9 mouse cellular contexts compared by ENCODE assay signal in genomic region chr13:18868030-18868490, GRCm38 (mm10).
DNase-seq lines count a peak whose midpoint lies in the region; ATAC-seq and TF ChIP-seq lines count a peak whose summit lies in the region.
"Had no signal": no experiment of that assay in that cellular context is flagged by ENCODE, and none has a peak within 500 bp of the region (broad histone marks: within the 10 kb centered on the region; RNA-seq: fewer than 3 reads in every experiment).

No protein-coding gene starts in this region.

- ATAC-seq in forebrain, embryonic 11.5 days (replicated peaks; ENCODE audit: low FRiP score): peak; percentile 57
- ATAC-seq in hindbrain, embryonic 15.5 days (ENCODE audit: low FRiP score, low read depth): peak; percentile 92
- ATAC-seq in limb, embryonic 14.5 days (ENCODE audit: low FRiP score, low read depth): peak; percentile 89

- 48% methylated on average over 5 of the region's 5 CpGs for WGBS in forebrain, embryonic 11.5 days
- WGBS in forebrain, embryonic 10.5 days: 48% methylated on average over 5 of the region's 5 CpGs
- 32% methylated on average over 5 of the region's 5 CpGs for WGBS in hindbrain, embryonic 15.5 days
- 18% methylated on average over 5 of the region's 5 CpGs for WGBS in limb, embryonic 14.5 days

- H3K4me1 ChIP-seq in forebrain, embryonic 11.5 days (replicated peaks; ENCODE audit: control insufficient read depth, insufficient read depth, low read length): no peaks in the 10 kb centered on the region
- H3K4me1 ChIP-seq in forebrain, embryonic 10.5 days: peaks cover 6% of the 10 kb centered on the region; the same call in 1 of the 2 replicates
- peaks cover 0 to 5% of the 10 kb centered on the region in 2 experiments; a peak in 1 of 4 replicates for H3K4me1 ChIP-seq in CH12.LX (ENCODE audit: control insufficient read depth in 1 of 2, insufficient read depth in 2 of 2)
- H3K4me1 ChIP-seq in cortical plate, adult 2 months (ENCODE audit: control insufficient read depth, insufficient read depth, low read length): 0 out of 2 replicates have a peak, but pooled peaks cover 3% of the 10 kb centered on the region
- peaks cover 10% of the 10 kb centered on the region for H3K4me1 ChIP-seq in hindbrain, embryonic 15.5 days (replicated peaks)
- H3K4me1 ChIP-seq in limb, embryonic 14.5 days (ENCODE audit: control insufficient read depth, insufficient read depth, low read length): 0 out of 2 replicates have a peak, but pooled peaks cover 8% of the 10 kb centered on the region
- H3K4me1 ChIP-seq: heart, embryonic 13.5 days had no signal

- no peak for TF ChIP-seq POLR2A in CH12.LX (IDR thresholded peaks at IDR 0.05; ENCODE audit: low read depth, low read length)
- TF ChIP-seq POLR2A in cortical plate, adult 2 months (IDR thresholded peaks at IDR 0.05; ENCODE audit: extremely low read depth, insufficient read depth, low read length): no peak
- TF ChIP-seq POLR2A in limb, embryonic 14.5 days (IDR thresholded peaks at IDR 0.05; ENCODE audit: borderline replicate concordance, extremely low read depth, insufficient read depth, insufficient read length): no peak

- no peaks in the 10 kb centered on the region for H3K36me3 ChIP-seq in forebrain, embryonic 11.5 days (ENCODE audit: control insufficient read depth, insufficient read depth, low read length)
- peaks cover 12% of the 10 kb centered on the region for H3K36me3 ChIP-seq in forebrain, embryonic 10.5 days (replicated peaks)
- H3K36me3 ChIP-seq in CH12.LX (replicated peaks in 1 of 2; ENCODE audit: control insufficient read depth in 1 of 2, insufficient read depth in 1 of 2, low read length in 1 of 2): peaks cover 24 to 44% of the 10 kb centered on the region in 2 experiments
- H3K36me3 ChIP-seq in hindbrain, embryonic 15.5 days: peaks cover 14% of the 10 kb centered on the region
- peaks cover 13% of the 10 kb centered on the region for H3K36me3 ChIP-seq in limb, embryonic 14.5 days (ENCODE audit: control insufficient read depth, insufficient read depth, low read length)

- H3K4me2 ChIP-seq in forebrain, embryonic 11.5 days (ENCODE audit: low read depth, low read length, severe bottlenecking): no peak overlapping the region
- no peak overlapping the region for H3K4me2 ChIP-seq in CH12.LX (ENCODE audit: insufficient read depth, low read depth, poor library complexity, severe bottlenecking)
- no peak overlapping the region for H3K4me2 ChIP-seq in hindbrain, embryonic 15.5 days
- no peak overlapping the region for H3K4me2 ChIP-seq in limb, embryonic 14.5 days (replicated peaks; ENCODE audit: low read depth, low read length, severe bottlenecking)
- H3K4me2 ChIP-seq: heart, embryonic 13.5 days had no signal

- no peak for DNase-seq in forebrain, embryonic 11.5 days (ENCODE audit: low spot score)
- no peak for DNase-seq in forebrain, embryonic 10.5 days (ENCODE audit: extremely low spot score, low spot score)
- peak; percentile 13 for DNase-seq in CH12.LX (ENCODE audit: extremely low read depth)
- peak; percentile 70 for DNase-seq in limb, embryonic 14.5 days (ENCODE audit: low spot score)
- DNase-seq in retina, postnatal 1 day: peak; percentile 68
- DNase-seq in gastrocnemius, postnatal 10 days: no peak

- no peaks in the 10 kb centered on the region for H3K27me3 ChIP-seq in forebrain, embryonic 11.5 days (ENCODE audit: control insufficient read depth, insufficient read depth, low read length)
- no peaks in the 10 kb centered on the region for H3K27me3 ChIP-seq in forebrain, embryonic 10.5 days (ENCODE audit: poor library complexity, severe bottlenecking)
- no peaks in the 10 kb centered on the region for H3K27me3 ChIP-seq in CH12.LX (replicated peaks)
- H3K27me3 ChIP-seq in hindbrain, embryonic 15.5 days: no peaks in the 10 kb centered on the region
- H3K27me3 ChIP-seq in limb, embryonic 14.5 days (ENCODE audit: control insufficient read depth, insufficient read depth, low read length): no peaks in the 10 kb centered on the region
- H3K27me3 ChIP-seq: heart, embryonic 13.5 days had no signal

- in situ Hi-C loops in CH12.LX (cut with MboI; ENCODE audit: low pct_ligation_motif_present, low pct_unique_long_range_greater_than_20kb, low sequenced_read_pairs): no loop called here

- no peak overlapping the region for H3K27ac ChIP-seq in forebrain, embryonic 11.5 days (ENCODE audit: low read depth, low read length)
- no peak overlapping the region for H3K27ac ChIP-seq in forebrain, embryonic 10.5 days
- H3K27ac ChIP-seq in CH12.LX (ENCODE audit: insufficient read depth, low read depth): no peak overlapping the region
- no peak overlapping the region for H3K27ac ChIP-seq in cortical plate, adult 2 months (ENCODE audit: insufficient read depth, low read length)
- peak overlapping the region; percentile 54 for H3K27ac ChIP-seq in hindbrain, embryonic 15.5 days (replicated peaks)
- H3K27ac ChIP-seq in limb, embryonic 14.5 days (replicated peaks; ENCODE audit: low read depth, low read length): 0 out of 2 replicates have a peak overlapping the region, but pooled peaks have one; percentile 22
- H3K27ac ChIP-seq: heart, embryonic 13.5 days had no signal

- peak; percentile 29 for TF ChIP-seq RAD21 in CH12.LX (IDR thresholded peaks at IDR 0.05; ENCODE audit: low read depth, low read length)

- H3K79me2 ChIP-seq in CH12.LX (replicated peaks; ENCODE audit: control insufficient read depth, extremely low read depth, insufficient read depth, poor library complexity, severe bottlenecking): no peaks in the 10 kb centered on the region

- H3K4me3 ChIP-seq in forebrain, embryonic 11.5 days (ENCODE audit: low read depth, low read length): no peak overlapping the region
- H3K4me3 ChIP-seq in forebrain, embryonic 10.5 days: no peak overlapping the region
- H3K4me3 ChIP-seq in CH12.LX (replicated peaks in 1 of 3; ENCODE audit: low read depth in 2 of 3, low read length in 2 of 3, poor library complexity in 1 of 3): no peak overlapping the region
- H3K4me3 ChIP-seq in cortical plate, adult 2 months (ENCODE audit: insufficient read depth, low read length): no peak overlapping the region
- H3K4me3 ChIP-seq in hindbrain, embryonic 15.5 days: no peak overlapping the region
- H3K4me3 ChIP-seq in limb, embryonic 14.5 days (replicated peaks; ENCODE audit: low read length): no peak overlapping the region
- H3K4me3 ChIP-seq: heart, embryonic 13.5 days had no signal

- no peaks in the 10 kb centered on the region for H3K9me3 ChIP-seq in forebrain, embryonic 11.5 days (ENCODE audit: control insufficient read depth, low read length)
- H3K9me3 ChIP-seq in forebrain, embryonic 10.5 days: no peaks in the 10 kb centered on the region
- no peaks in the 10 kb centered on the region for H3K9me3 ChIP-seq in CH12.LX (replicated peaks; ENCODE audit: low read length)
- H3K9me3 ChIP-seq in hindbrain, embryonic 15.5 days: no peaks in the 10 kb centered on the region
- no peaks in the 10 kb centered on the region for H3K9me3 ChIP-seq in limb, embryonic 14.5 days (ENCODE audit: control insufficient read depth, low read length)
- H3K9me3 ChIP-seq: heart, embryonic 13.5 days had no signal

- H3K9ac ChIP-seq in forebrain, embryonic 11.5 days (ENCODE audit: low read length): no peak overlapping the region
- H3K9ac ChIP-seq in CH12.LX (ENCODE audit: insufficient read depth, low read depth): no peak overlapping the region
- no peak overlapping the region for H3K9ac ChIP-seq in hindbrain, embryonic 15.5 days
- H3K9ac ChIP-seq in limb, embryonic 14.5 days (ENCODE audit: low read depth, low read length, severe bottlenecking): no peak overlapping the region
- H3K9ac ChIP-seq: heart, embryonic 13.5 days had no signal

- TF ChIP-seq CTCF in CH12.LX (conservative IDR thresholded peaks at IDR 0.05 in 1 of 2, IDR thresholded peaks at IDR 0.05 in 1 of 2; ENCODE audit: low read depth in 2 of 2, low read length in 2 of 2): peak; percentile 16 to 45; a peak in 2 of 4 replicates
- peak; percentile 51; the same call in 1 of the 2 replicates for TF ChIP-seq CTCF in cortical plate, adult 2 months (IDR thresholded peaks at IDR 0.05; ENCODE audit: extremely low read depth, insufficient read depth, low read length)

- dilution Hi-C loops in CH12.LX (cut with MboI; ENCODE audit: extremely low pct_ligation_motif_present, extremely low pct_unique_long_range_greater_than_20kb, low sequenced_read_pairs): no loop called here

- no peak for TF ChIP-seq EP300 in CH12.LX (IDR thresholded peaks at IDR 0.05; ENCODE audit: low read length)

TF ChIP-seq in CH12.LX, 34 proteins besides CTCF, POLR2A, EP300 and RAD21:
- TF ChIP-seq MAZ (IDR thresholded peaks at IDR 0.05; ENCODE audit: low read depth, low read length) (no peak), SMC3 (IDR thresholded peaks at IDR 0.05; ENCODE audit: low read depth, low read length) (peak; percentile 38)

Comparison
In these comparisons a context has a peak if more than half of its experiments do, and no peak if none do; other contexts are left out.
1. DNase-seq: peak in CH12.LX (single experiment), limb, embryonic 14.5 days (single experiment) and retina, postnatal 1 day (single experiment); none in forebrain, embryonic 11.5 days (single experiment), forebrain, embryonic 10.5 days (single experiment) and gastrocnemius, postnatal 10 days (single experiment).
2. H3K27ac ChIP-seq: peak in hindbrain, embryonic 15.5 days (single experiment) and limb, embryonic 14.5 days (single experiment); none in forebrain, embryonic 11.5 days (single experiment), forebrain, embryonic 10.5 days (single experiment), CH12.LX (single experiment) and cortical plate, adult 2 months (single experiment).
3. Peak in every context shown above with its lines, with median percentiles within 50 percentile points of each other: ATAC-seq.